Mouse (Mus musculus): ENCODE data around the gene Spcs2. TPM values are rescaled to one million over a fixed set of nuclear protein-coding genes. Genes with fewer than 3 reads are reported as not detected.

Gene Spcs2
- total and polyA plus RNA-seq, 2 experiments from 2014 or later, result 79.1 to 146 TPM

DNA sequence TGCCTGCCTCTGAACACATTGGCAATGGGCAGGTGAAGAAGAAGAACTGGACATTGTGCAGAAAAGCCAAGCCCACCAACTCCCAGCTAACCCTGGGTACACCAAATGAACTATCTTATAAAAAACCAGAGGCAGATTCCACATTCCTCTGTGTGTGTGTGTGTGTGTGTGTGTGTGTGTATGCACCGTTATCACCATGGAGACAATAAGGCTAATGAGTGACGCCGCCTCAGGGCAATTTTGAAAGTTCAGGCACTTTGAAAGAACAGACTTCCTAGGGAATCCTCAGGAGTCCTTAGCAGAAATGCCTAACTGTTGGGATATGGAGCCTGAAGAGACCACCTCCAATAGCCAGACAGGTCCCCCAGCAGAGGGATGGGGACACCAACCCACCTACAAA lies 66.0 kb downstream of the Spcs2 start:
- TF ChIP-seq EP300 (IDR thresholded peaks at IDR 0.05; ENCODE audit: low read depth) (no peak), CTCF (IDR thresholded peaks at IDR 0.05; ENCODE audit: low read depth) (no peak)
- 0 out of 2 replicates have a peak, but pooled peaks cover 5% of the 10 kb centered on the region for H3K27me3 ChIP-seq (ENCODE audit: control insufficient read depth, insufficient read depth, low read length)
- H3K27ac ChIP-seq (ENCODE audit: low read depth), result no peak overlapping the region
- 80% methylated on average over 3 of the region's 3 CpGs for WGBS
- no peak overlapping the region for H3K4me2 ChIP-seq (ENCODE audit: low read depth, low read length)
- H3K9ac ChIP-seq (replicated peaks; ENCODE audit: low read depth, low read length), result no peak overlapping the region
- no peak overlapping the region for H3K4me3 ChIP-seq (ENCODE audit: low read depth, low read length)
- no peak for DNase-seq (ENCODE audit: low spot score)
- H3K9me3 ChIP-seq (replicated peaks; ENCODE audit: control insufficient read depth, low read length), result no peaks in the 10 kb centered on the region; the same call in 1 of the 2 replicates
- ATAC-seq (ENCODE audit: insufficient read depth, low read depth), result no peak
- 0 out of 2 replicates have a peak, but pooled peaks cover 9% of the 10 kb centered on the region for H3K4me1 ChIP-seq (ENCODE audit: control insufficient read depth, insufficient read depth)
- no peaks in the 10 kb centered on the region for H3K36me3 ChIP-seq (replicated peaks; ENCODE audit: control insufficient read depth, insufficient read depth, low read length)

GRCm38 (mm10) chr7:99796471-99796870 lies 66.8 kb downstream of the Spcs2 start:
- 86% methylated on average over 3 of the region's 3 CpGs for WGBS
- no peaks in the 10 kb centered on the region; the same call in 1 of the 2 replicates for H3K9me3 ChIP-seq (replicated peaks; ENCODE audit: control insufficient read depth, low read length)
- H3K9ac ChIP-seq (replicated peaks; ENCODE audit: low read depth, low read length), result no peak overlapping the region
- H3K4me1 ChIP-seq (ENCODE audit: control insufficient read depth, insufficient read depth), result 0 out of 2 replicates have a peak, but pooled peaks cover 9% of the 10 kb centered on the region
- 0 out of 2 replicates have a peak, but pooled peaks cover 5% of the 10 kb centered on the region for H3K27me3 ChIP-seq (ENCODE audit: control insufficient read depth, insufficient read depth, low read length)
- no peak for ATAC-seq (ENCODE audit: insufficient read depth, low read depth)
- no peak overlapping the region for H3K4me2 ChIP-seq (ENCODE audit: low read depth, low read length)
- H3K4me3 ChIP-seq (ENCODE audit: low read depth, low read length), result no peak overlapping the region
- no peak for DNase-seq (ENCODE audit: low spot score)
- H3K36me3 ChIP-seq (replicated peaks; ENCODE audit: control insufficient read depth, insufficient read depth, low read length), result no peaks in the 10 kb centered on the region
- H3K27ac ChIP-seq (ENCODE audit: low read depth), result no peak overlapping the region
- TF ChIP-seq CTCF (IDR thresholded peaks at IDR 0.05; ENCODE audit: low read depth), result no peak
- TF ChIP-seq EP300 (IDR thresholded peaks at IDR 0.05; ENCODE audit: low read depth), result no peak

- DNase-seq (ENCODE audit: low spot score) (no peak), ATAC-seq (ENCODE audit: insufficient read depth, low read depth) (0 out of 2 replicates have a peak, but pooled peaks have one; percentile 24)
- H3K9me3 ChIP-seq (replicated peaks; ENCODE audit: control insufficient read depth, low read length), result no peaks in the 10 kb centered on the region; the same call in 1 of the 2 replicates
- H3K27ac ChIP-seq (ENCODE audit: low read depth), result no peak overlapping the region
- no peaks in the 10 kb centered on the region for H3K36me3 ChIP-seq (replicated peaks; ENCODE audit: control insufficient read depth, insufficient read depth, low read length)
- H3K9ac ChIP-seq (replicated peaks; ENCODE audit: low read depth, low read length), result no peak overlapping the region
- 0 out of 2 replicates have a peak, but pooled peaks cover 5% of the 10 kb centered on the region for H3K27me3 ChIP-seq (ENCODE audit: control insufficient read depth, insufficient read depth, low read length)
- no peak overlapping the region for H3K4me3 ChIP-seq (ENCODE audit: low read depth, low read length)
- H3K4me1 ChIP-seq (ENCODE audit: control insufficient read depth, insufficient read depth), result 0 out of 2 replicates have a peak, but pooled peaks cover 9% of the 10 kb centered on the region
- H3K4me2 ChIP-seq (ENCODE audit: low read depth, low read length), result peak overlapping the region; percentile 39; the same call in 1 of the 2 replicates
- TF ChIP-seq EP300 (IDR thresholded peaks at IDR 0.05; ENCODE audit: low read depth) (no peak), CTCF (IDR thresholded peaks at IDR 0.05; ENCODE audit: low read depth) (no peak)
- WGBS, result 16% methylated on average over 17 of the region's 17 CpGs
Measured at GRCm38 (mm10) chr7:99795192-99795981, 67.9 kb downstream of the Spcs2 start.

DNA sequence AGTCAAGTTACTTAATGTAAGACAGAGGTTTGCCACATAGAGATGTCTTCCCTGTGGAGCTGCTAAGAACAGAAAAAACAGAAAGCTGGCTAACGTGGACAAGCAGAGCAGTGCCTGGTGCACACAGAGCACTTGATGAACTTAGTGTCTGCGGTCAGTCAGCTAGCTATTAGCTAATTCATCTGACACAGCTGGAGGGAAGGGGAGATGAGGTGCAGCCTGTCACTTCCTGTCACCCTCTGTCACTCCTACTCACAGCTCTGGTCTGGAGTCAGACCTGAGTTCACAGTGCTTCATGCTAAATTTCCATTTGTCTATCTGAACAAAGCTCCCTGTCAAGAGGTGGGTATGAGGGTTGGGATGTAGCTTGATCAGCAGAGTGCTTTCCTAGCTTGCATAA lies 69.2 kb downstream of the Spcs2 start:
- Histone ChIP-seq H3K9me3 (replicated peaks; ENCODE audit: control insufficient read depth, low read length) (no peaks in the 10 kb centered on the region; the same call in 1 of the 2 replicates), H3K9ac (replicated peaks; ENCODE audit: low read depth, low read length) (no peak overlapping the region), H3K4me2 (ENCODE audit: low read depth, low read length) (no peak overlapping the region), H3K4me1 (ENCODE audit: control insufficient read depth, insufficient read depth) (0 out of 2 replicates have a peak, but pooled peaks cover 9% of the 10 kb centered on the region), H3K36me3 (replicated peaks; ENCODE audit: control insufficient read depth, insufficient read depth, low read length) (no peaks in the 10 kb centered on the region), H3K4me3 (ENCODE audit: low read depth, low read length) (no peak overlapping the region), H3K27me3 (ENCODE audit: control insufficient read depth, insufficient read depth, low read length) (0 out of 2 replicates have a peak, but pooled peaks cover 5% of the 10 kb centered on the region), H3K27ac (ENCODE audit: low read depth) (no peak overlapping the region)
- ATAC-seq (ENCODE audit: insufficient read depth, low read depth) (no peak), DNase-seq (ENCODE audit: low spot score) (no peak)
- TF ChIP-seq CTCF (IDR thresholded peaks at IDR 0.05; ENCODE audit: low read depth) (no peak), EP300 (IDR thresholded peaks at IDR 0.05; ENCODE audit: low read depth) (no peak)
- WGBS, result 58% methylated on average over 2 of the region's 2 CpGs

- no peak overlapping the region for H3K4me2 ChIP-seq (ENCODE audit: low read depth, low read length)
- H3K36me3 ChIP-seq (replicated peaks; ENCODE audit: control insufficient read depth, insufficient read depth, low read length), result no peaks in the 10 kb centered on the region
- H3K27me3 ChIP-seq (ENCODE audit: control insufficient read depth, insufficient read depth, low read length), result no peaks in the 10 kb centered on the region
- WGBS, result 79% methylated on average over 10 of the region's 10 CpGs
- ATAC-seq (ENCODE audit: insufficient read depth, low read depth) (no peak), DNase-seq (ENCODE audit: low spot score) (no peak)
- TF ChIP-seq EP300 (IDR thresholded peaks at IDR 0.05; ENCODE audit: low read depth) (no peak), CTCF (IDR thresholded peaks at IDR 0.05; ENCODE audit: low read depth) (no peak)
- 0 out of 2 replicates have a peak, but pooled peaks cover 7% of the 10 kb centered on the region for H3K4me1 ChIP-seq (ENCODE audit: control insufficient read depth, insufficient read depth)
- no peak overlapping the region for H3K4me3 ChIP-seq (ENCODE audit: low read depth, low read length)
- H3K9me3 ChIP-seq (replicated peaks; ENCODE audit: control insufficient read depth, low read length), result no peaks in the 10 kb centered on the region; the same call in 1 of the 2 replicates
- H3K27ac ChIP-seq (ENCODE audit: low read depth), result no peak overlapping the region
- no peak overlapping the region for H3K9ac ChIP-seq (replicated peaks; ENCODE audit: low read depth, low read length)
Measured at GRCm38 (mm10) chr7:99790816-99791215, 72.4 kb downstream of the Spcs2 start.

All from heart, postnatal 0 days (tissue).